Mouse (Mus musculus) MEL (cell line): ENCODE data around the gene Tox2. TPM values are rescaled to one million over a fixed set of nuclear protein-coding genes. Genes with fewer than 3 reads are reported as not detected.

ENCODE experiments used
- DNase-seq: peaks from one replicate; pipeline ENCODE4 v3.0.0; 2011; ENCODE audit warnings: low read depth, low spot score
- H3K27ac ChIP-seq: 2 replicates; pipeline ENCODE4 v1.5.1; 2012; ENCODE audit warnings: low read depth, mild to moderate bottlenecking, control low read depth, low read length, moderate library complexity; ENCODE audit not compliant: control insufficient read depth
- H3K27me3 ChIP-seq, 2 experiments: fragments of 150-350 bp in 1 of 2; sonication (generic) in 1 of 2; 2 replicates each; pipeline ENCODE4 v1.6.1; 2012; ENCODE audit warnings: low read length in 2 of 2, mild to moderate bottlenecking in 2 of 2, improper control_type of control experiment in 1 of 2, moderate library complexity in 1 of 2; ENCODE audit not compliant: insufficient read depth in 2 of 2, control insufficient read depth in 1 of 2
- H3K36me3 ChIP-seq, 2 experiments: 2 replicates each; pipeline ENCODE4 v1.6.1; 2012 to 2014; ENCODE audit warnings: low read length in 2 of 2, improper control_type of control experiment in 1 of 2, inconsistent platforms in 1 of 2, mild to moderate bottlenecking in 1 of 2; ENCODE audit not compliant: insufficient read depth in 2 of 2, control insufficient read depth in 1 of 2
- H3K4me1 ChIP-seq, 2 experiments: fragments of 150-350 bp in 1 of 2; sonication (generic) in 1 of 2; 2 replicates each; pipeline ENCODE4 v1.6.1; 2012; ENCODE audit warnings: low read length in 2 of 2, improper control_type of control experiment in 1 of 2, mild to moderate bottlenecking in 1 of 2; ENCODE audit not compliant: insufficient read depth in 2 of 2, control insufficient read depth in 1 of 2
- H3K4me3 ChIP-seq, 2 experiments: fragments of 150-350 bp in 1 of 2; sonication (generic) in 1 of 2; 2 replicates each; pipeline ENCODE4 v1.5.1; 2012; ENCODE audit warnings: low read depth in 2 of 2, low read length in 2 of 2, mild to moderate bottlenecking in 2 of 2, moderate library complexity in 2 of 2, control low read depth in 1 of 2, improper control_type of control experiment in 1 of 2; ENCODE audit not compliant: control insufficient read depth in 1 of 2, insufficient read depth in 1 of 2
- H3K79me2 ChIP-seq: 2 replicates; pipeline ENCODE4 v1.6.1; 2012; ENCODE audit warnings: mild to moderate bottlenecking, low read length, moderate library complexity; ENCODE audit not compliant: control insufficient read depth, poor library complexity, insufficient read depth
- H3K9ac ChIP-seq: 2 replicates; pipeline ENCODE4 v1.6.1; 2012; ENCODE audit warnings: low read depth, mild to moderate bottlenecking, control low read depth, low read length, moderate library complexity; ENCODE audit not compliant: control insufficient read depth, poor library complexity, severe bottlenecking
- H3K9me3 ChIP-seq: fragments of 150-350 bp; sonication (generic); replicated peaks from 2 replicates; pipeline ENCODE4 v1.6.1; 2012; ENCODE audit warnings: mild to moderate bottlenecking, low read length, improper control_type of control experiment, moderate library complexity; ENCODE audit not compliant: insufficient read depth
- BHLHE40 ChIP-seq: IDR thresholded peaks from 2 replicates; pipeline ENCODE4 v1.6.1; 2012; ENCODE audit warnings: low read depth, mild to moderate bottlenecking, inconsistent platforms, low read length, improper control_type of control experiment, borderline replicate concordance
- CHD1 ChIP-seq: IDR thresholded peaks from 2 replicates; pipeline ENCODE4 v1.6.1; 2012; ENCODE audit warnings: low read depth, mild to moderate bottlenecking, inconsistent platforms, low read length, improper control_type of control experiment
- CTCF ChIP-seq, 3 experiments: IDR thresholded peaks in 2 of 3; conservative IDR thresholded peaks in 1 of 3; 2 replicates each; pipeline ENCODE4 v1.5.1; 2011 to 2012; ENCODE audit warnings: low read length in 3 of 3, low read depth in 2 of 3, mild to moderate bottlenecking in 2 of 3, improper control_type of control experiment in 1 of 3, inconsistent platforms in 1 of 3, mixed read lengths in 1 of 3, moderate library complexity in 1 of 3; ENCODE audit not compliant: control insufficient read depth in 1 of 3, insufficient read depth in 1 of 3, poor library complexity in 1 of 3, severe bottlenecking in 1 of 3
- E2F4 ChIP-seq: IDR thresholded peaks from 2 replicates; pipeline ENCODE4 v1.6.1; 2011; ENCODE audit warnings: low read depth, low read length, improper control_type of control experiment, borderline replicate concordance
- GABPA ChIP-seq: IDR thresholded peaks from 2 replicates; pipeline ENCODE4 v1.6.1; 2012; ENCODE audit warnings: low read depth, mild to moderate bottlenecking, inconsistent platforms, low read length, improper control_type of control experiment, moderate library complexity
- JUND ChIP-seq: IDR thresholded peaks from 2 replicates; pipeline ENCODE4 v1.6.1; 2011; ENCODE audit warnings: low read depth, mild to moderate bottlenecking, improper control_type of control experiment, low read length
- MAX ChIP-seq: IDR thresholded peaks from 2 replicates; pipeline ENCODE4 v1.6.1; 2011; ENCODE audit warnings: low read length, improper control_type of control experiment
- MXI1 ChIP-seq: IDR thresholded peaks from 2 replicates; pipeline ENCODE4 v1.6.1; 2011; ENCODE audit warnings: mild to moderate bottlenecking, low read depth, low read length, improper control_type of control experiment
- MYC ChIP-seq: IDR thresholded peaks from 2 replicates; pipeline ENCODE4 v1.6.1; 2011; ENCODE audit warnings: low read depth, mild to moderate bottlenecking, low read length, improper control_type of control experiment, moderate library complexity
- POLR2A ChIP-seq, 2 experiments: IDR thresholded peaks; 2 replicates each; pipeline ENCODE4 v1.6.1; 2011 to 2012; ENCODE audit warnings: low read length in 2 of 2, mild to moderate bottlenecking in 2 of 2, control low read depth in 1 of 2, improper control_type of control experiment in 1 of 2, low read depth in 1 of 2, moderate library complexity in 1 of 2; ENCODE audit not compliant: control insufficient read depth in 1 of 2, insufficient read depth in 1 of 2, poor library complexity in 1 of 2
- POLR2AphosphoS5 ChIP-seq: IDR thresholded peaks from 2 replicates; pipeline ENCODE4 v1.6.1; 2012; ENCODE audit warnings: low read depth, borderline replicate concordance, mild to moderate bottlenecking, inconsistent platforms, low read length, moderate library complexity, mixed read lengths
- RAD21 ChIP-seq: IDR thresholded peaks from 2 replicates; pipeline ENCODE4 v1.6.1; 2011; ENCODE audit warnings: mild to moderate bottlenecking, low read depth, low read length, improper control_type of control experiment
- SMC3 ChIP-seq: IDR thresholded peaks from 2 replicates; pipeline ENCODE4 v1.6.1; 2011; ENCODE audit warnings: low read depth, low read length, improper control_type of control experiment
- TCF12 ChIP-seq: IDR thresholded peaks from 2 replicates; pipeline ENCODE4 v1.6.1; 2014; ENCODE audit warnings: low read depth, mild to moderate bottlenecking, inconsistent platforms, low read length, improper control_type of control experiment, moderate library complexity
- UBTF ChIP-seq: IDR thresholded peaks from 2 replicates; pipeline ENCODE4 v1.6.1; 2012; ENCODE audit warnings: low read depth, mild to moderate bottlenecking, inconsistent platforms, low read length, improper control_type of control experiment, moderate library complexity, borderline replicate concordance; ENCODE audit not compliant: insufficient read depth
- USF2 ChIP-seq, 2 experiments: IDR thresholded peaks; 2 replicates each; pipeline ENCODE4 v1.6.1; 2011 to 2012; ENCODE audit warnings: improper control_type of control experiment in 2 of 2, low read length in 2 of 2, borderline replicate concordance in 1 of 2, inconsistent platforms in 1 of 2, low read depth in 1 of 2, mild to moderate bottlenecking in 1 of 2; ENCODE audit not compliant: insufficient read depth in 1 of 2
- ZC3H11A ChIP-seq: IDR thresholded peaks from 2 replicates; pipeline ENCODE4 v1.6.1; 2012; ENCODE audit warnings: low read depth, mild to moderate bottlenecking, inconsistent platforms, low read length, improper control_type of control experiment
- ZNF384 ChIP-seq: IDR thresholded peaks from 2 replicates; pipeline ENCODE4 v1.6.1; 2012; ENCODE audit warnings: low read depth, mild to moderate bottlenecking, inconsistent platforms, low read length, improper control_type of control experiment
- polyA plus RNA-seq, 2 experiments: library from polyadenylated mRNA; stranded (reverse) in 1 of 2; unstranded in 1 of 2; fragments of >175 nt in 1 of 2; fragments of >200 nt in 1 of 2; gene quantifications; 2 replicates each; pipeline versions ENCODE4 v1.2.1 to v1.2.4; 2012; ENCODE audit warnings: low replicate concordance in 2 of 2, low read depth in 1 of 2; ENCODE audit not compliant: insufficient read length in 2 of 2, insufficient read depth in 1 of 2, missing spikeins in 1 of 2
- total RNA-seq: library from RNA; depleted of rRNA; stranded (reverse); fragments of 300-350 nt; gene quantifications from 2 replicates; pipeline ENCODE4 v1.2.3, GENCODE M21; 2012

Gene Tox2
- total and polyA plus RNA-seq, 3 experiments = not detected

DNA sequence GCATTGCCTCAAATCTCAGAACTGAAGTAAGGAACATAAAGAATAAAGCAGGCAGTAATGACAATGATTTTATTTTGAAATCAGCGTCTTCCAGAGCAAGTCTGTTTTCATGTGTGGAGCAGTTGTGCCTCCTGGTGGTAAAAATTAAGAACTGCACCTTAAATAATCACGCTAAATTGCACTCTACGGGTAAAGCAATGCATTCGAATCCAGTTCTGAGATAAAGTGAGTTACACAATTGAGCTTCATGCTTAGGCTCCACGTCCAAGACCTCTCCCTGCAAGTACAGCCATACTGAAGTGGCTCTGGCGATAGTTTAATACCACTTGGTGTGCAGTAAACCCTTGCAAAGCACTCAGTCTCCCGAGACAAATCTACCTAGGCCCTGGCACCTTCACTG lies 127.8 kb downstream of the Tox2 start:
- H3K9ac ChIP-seq = no peak overlapping the region
- no peaks in the 10 kb centered on the region for H3K4me1 ChIP-seq
- no peak overlapping the region for H3K4me3 ChIP-seq
- no peak overlapping the region for H3K27ac ChIP-seq
- DNase-seq = peak; percentile 69
- no peaks in the 10 kb centered on the region for H3K36me3 ChIP-seq
- no peaks in the 10 kb centered on the region for H3K9me3 ChIP-seq
- peak; percentile 97 for TF ChIP-seq ZC3H11A
- peak; percentile 98 for TF ChIP-seq RAD21
- TF ChIP-seq POLR2A (IDR thresholded peaks at IDR 0.05; ENCODE audit: control insufficient read depth in 1 of 2, insufficient read depth in 1 of 2, low read depth in 1 of 2, low read length in 2 of 2, poor library complexity in 1 of 2) = no peak
- TF ChIP-seq MXI1 = no peak
- no peak for TF ChIP-seq GABPA
- peak; percentile 98 for TF ChIP-seq SMC3
- peak; percentile 41 to 93 (median 93) for TF ChIP-seq CTCF (IDR thresholded peaks at IDR 0.05 in 2 of 3, conservative IDR thresholded peaks at IDR 0.05 in 1 of 3; ENCODE audit: control insufficient read depth in 1 of 3, insufficient read depth in 1 of 3, low read depth in 2 of 3, low read length in 3 of 3, poor library complexity in 1 of 3, severe bottlenecking in 1 of 3)
- 0 out of 2 replicates have a peak, but pooled peaks have one; percentile 4 for TF ChIP-seq ZNF384
- no peaks in the 10 kb centered on the region for H3K27me3 ChIP-seq
- H3K79me2 ChIP-seq = no peaks in the 10 kb centered on the region

DNA sequence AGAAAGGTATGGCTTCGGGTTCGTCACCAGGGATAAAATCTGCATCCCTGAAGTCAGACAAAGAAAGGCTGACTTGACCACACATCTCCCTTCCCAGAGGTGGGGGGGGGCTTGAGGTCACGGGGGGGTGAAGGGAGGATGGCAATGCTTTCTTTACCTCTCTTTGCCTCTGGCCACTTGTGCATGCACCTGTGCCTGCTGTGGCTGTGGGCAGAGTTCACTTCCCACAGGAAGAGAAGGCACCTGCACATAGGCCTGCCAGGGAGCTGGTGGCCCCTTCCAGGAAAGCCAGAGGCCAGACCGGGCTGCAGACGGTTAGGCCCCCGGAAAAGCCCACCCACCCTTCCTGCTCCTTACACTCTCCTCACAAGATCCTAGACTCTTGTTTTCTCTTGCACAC lies 128.5 kb downstream of the Tox2 start:
- TF ChIP-seq GABPA (no peak), MYC (no peak), BHLHE40 (no peak), SMC3 (no peak)
- H3K27me3 ChIP-seq = no peaks in the 10 kb centered on the region
- no peak overlapping the region for H3K4me3 ChIP-seq
- no peak overlapping the region for H3K27ac ChIP-seq
- H3K4me1 ChIP-seq = no peaks in the 10 kb centered on the region
- H3K36me3 ChIP-seq = no peaks in the 10 kb centered on the region
- no peak overlapping the region for H3K9ac ChIP-seq
- H3K9me3 ChIP-seq = no peaks in the 10 kb centered on the region
- H3K79me2 ChIP-seq = no peaks in the 10 kb centered on the region
- no peak for DNase-seq

DNA sequence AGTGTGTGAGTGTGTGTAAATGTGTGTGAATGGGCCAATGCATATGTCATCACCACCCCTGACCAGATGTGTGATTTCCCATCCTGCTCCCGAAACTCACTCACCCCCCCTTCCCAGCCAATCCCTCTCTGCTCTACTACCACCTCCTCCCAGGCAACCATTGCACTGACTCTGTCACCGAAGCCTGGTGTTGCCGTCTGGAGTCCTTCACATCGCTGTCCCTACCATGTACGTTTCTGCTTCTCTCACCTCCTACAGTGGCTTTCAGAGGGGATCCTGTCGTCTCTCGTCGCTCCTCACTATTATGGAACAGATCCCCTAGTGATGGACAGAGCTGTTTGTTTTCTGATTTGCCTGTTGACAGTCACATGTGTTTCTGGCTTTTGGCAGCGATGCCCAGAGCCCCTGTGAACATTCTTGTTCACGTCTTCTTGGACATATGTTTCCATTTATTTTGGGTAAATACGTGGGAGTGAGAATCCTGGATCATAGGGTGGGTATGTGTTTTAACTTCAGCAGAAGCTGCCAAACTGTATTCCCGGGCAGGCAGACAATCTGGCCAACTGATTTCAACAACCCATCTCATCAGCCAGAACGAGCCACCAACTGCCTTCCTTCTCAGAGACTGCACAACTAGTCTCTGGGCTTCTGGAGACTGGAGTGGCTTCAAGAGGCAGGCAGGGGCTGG lies 129.6 kb downstream of the Tox2 start:
- DNase-seq = no peak
- Histone ChIP-seq H3K9ac (no peak overlapping the region), H3K27me3 (no peaks in the 10 kb centered on the region), H3K79me2 (no peaks in the 10 kb centered on the region), H3K27ac (no peak overlapping the region), H3K4me3 (no peak overlapping the region), H3K36me3 (no peaks in the 10 kb centered on the region), H3K4me1 (no peaks in the 10 kb centered on the region)
- no peak for TF ChIP-seq MXI1
- TF ChIP-seq UBTF = no peak
- no peak for TF ChIP-seq JUND
- no peak for TF ChIP-seq ZC3H11A
- no peak for TF ChIP-seq MYC
- no peak for TF ChIP-seq SMC3
- TF ChIP-seq POLR2AphosphoS5 = no peak
- no peak for TF ChIP-seq USF2 (IDR thresholded peaks at IDR 0.05; ENCODE audit: borderline replicate concordance in 1 of 2, insufficient read depth in 1 of 2, low read depth in 1 of 2, low read length in 2 of 2)
- TF ChIP-seq CHD1 = no peak
- TF ChIP-seq E2F4 = no peak
- TF ChIP-seq MAX = no peak
- TF ChIP-seq TCF12 = no peak
- no peak for TF ChIP-seq POLR2A (IDR thresholded peaks at IDR 0.05; ENCODE audit: control insufficient read depth in 1 of 2, insufficient read depth in 1 of 2, low read depth in 1 of 2, low read length in 2 of 2, poor library complexity in 1 of 2)
- TF ChIP-seq, all 39 proteins: peak for 0
- H3K9me3 ChIP-seq = no peaks in the 10 kb centered on the region
